Comparison of ENCODE assay signal across 14 mouse cellular contexts in the genomic region with DNA sequence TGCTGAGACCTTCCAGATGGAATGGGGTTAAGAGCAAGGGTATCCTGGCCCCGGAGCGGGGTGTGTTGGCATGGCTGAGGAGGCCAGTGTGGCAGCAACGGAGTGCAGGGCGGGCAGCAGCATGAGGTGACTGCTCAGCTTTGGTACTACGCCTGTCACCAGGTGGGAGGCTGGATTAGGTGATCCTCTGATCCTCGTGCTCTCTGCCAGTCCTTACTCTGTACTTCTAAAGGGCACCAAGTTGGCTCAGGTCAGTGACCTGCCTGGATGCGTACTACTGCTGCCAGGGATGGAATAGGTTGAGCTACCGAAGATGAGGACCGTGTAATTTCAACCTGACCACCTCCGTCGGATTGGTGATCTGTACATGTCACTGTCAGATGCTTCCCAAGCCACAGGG.
DNase-seq lines count a peak whose midpoint lies in the region; ATAC-seq and TF ChIP-seq lines count a peak whose summit lies in the region.
"Had no signal": no experiment of that assay in that cellular context is flagged by ENCODE, and none has a peak within 500 bp of the region (broad histone marks: within the 10 kb centered on the region; RNA-seq: fewer than 3 reads in every experiment).

No protein-coding gene starts in this region.

- no peak overlapping the region for H3ac ChIP-seq in myocyte (ENCODE audit: control insufficient read depth, insufficient read length)

- H3K79me2 ChIP-seq in myocyte (ENCODE audit: control insufficient read depth, insufficient read depth), result no peaks in the 10 kb centered on the region

- H3K4me1 ChIP-seq in kidney, embryonic 16.5 days (ENCODE audit: insufficient read depth, low read length), result peaks cover 47% of the 10 kb centered on the region

- peak; percentile 26 for ATAC-seq in kidney, embryonic 16.5 days (ENCODE audit: low FRiP score, low TSS enrichment)

- 65% methylated on average over 11 of the region's 11 CpGs for WGBS in kidney, embryonic 16.5 days

- H3K27me3 ChIP-seq in kidney, embryonic 16.5 days (ENCODE audit: insufficient read depth, low read length), result no peaks in the 10 kb centered on the region
- no peaks in the 10 kb centered on the region for H3K27me3 ChIP-seq in myocyte (ENCODE audit: control insufficient read depth, insufficient read depth, insufficient read length)
- H3K27me3 ChIP-seq: hindbrain, embryonic 15.5 days; liver, embryonic 15.5 days had no signal

- H3K4me3 ChIP-seq in layer of hippocampus, adult 2 months, result no peak overlapping the region
- H3K4me3 ChIP-seq in kidney, embryonic 16.5 days (ENCODE audit: low read length), result no peak overlapping the region
- no peak overlapping the region for H3K4me3 ChIP-seq in myocyte
- H3K4me3 ChIP-seq: erythroblast, embryonic 14.5 days; hindbrain, embryonic 15.5 days; liver, embryonic 15.5 days had no signal

- 0 out of 2 replicates have a peak overlapping the region, but pooled peaks have one; percentile 7 for H3K9ac ChIP-seq in kidney, embryonic 16.5 days (replicated peaks; ENCODE audit: low read length)
- H3K9ac ChIP-seq: hindbrain, embryonic 15.5 days; liver, embryonic 15.5 days had no signal

- no peak for TF ChIP-seq CTCF in layer of hippocampus, adult 2 months (conservative IDR thresholded peaks at IDR 0.05)

- H3K27ac ChIP-seq in layer of hippocampus, adult 2 months, result peak overlapping the region; percentile 97
- H3K27ac ChIP-seq in kidney, embryonic 16.5 days (ENCODE audit: low read length), result peak overlapping the region; percentile 89
- H3K27ac ChIP-seq: hindbrain, embryonic 15.5 days; liver, embryonic 15.5 days had no signal

- no peaks in the 10 kb centered on the region for H3K9me3 ChIP-seq in kidney, embryonic 16.5 days (ENCODE audit: low read length)
- H3K9me3 ChIP-seq: G1E; hindbrain, embryonic 15.5 days; liver, embryonic 15.5 days had no signal

- H3K4me2 ChIP-seq in kidney, embryonic 16.5 days (replicated peaks; ENCODE audit: low read depth, low read length), result 0 out of 2 replicates have a peak overlapping the region, but pooled peaks have one; percentile 14
- peak overlapping the region; percentile 69 for H3K4me2 ChIP-seq in myocyte (ENCODE audit: low read depth)
- H3K4me2 ChIP-seq: hindbrain, embryonic 15.5 days; liver, embryonic 15.5 days had no signal

- no peak for TF ChIP-seq POLR2A in myocyte (IDR thresholded peaks at IDR 0.05; ENCODE audit: insufficient read length, low read depth)

- H3K36me3 ChIP-seq in kidney, embryonic 16.5 days (ENCODE audit: insufficient read depth, low read length), result no peaks in the 10 kb centered on the region
- no peaks in the 10 kb centered on the region for H3K36me3 ChIP-seq in myocyte (ENCODE audit: control insufficient read depth, insufficient read depth)
- H3K36me3 ChIP-seq: hindbrain, embryonic 15.5 days; liver, embryonic 15.5 days had no signal

- peak; percentile 49 for DNase-seq in cerebellum, adult 9-11 months
- no peak for DNase-seq in cerebellum, postnatal 14 days
- no peak for DNase-seq in layer of hippocampus, adult 2 months (ENCODE audit: low spot score in 2 of 2)
- DNase-seq in layer of hippocampus, adult 11-12 months (ENCODE audit: low spot score), result no peak
- DNase-seq in right cerebral cortex, postnatal 10 days (ENCODE audit: low spot score in 2 of 2), result no peak
- DNase-seq in adrenal gland, adult (ENCODE audit: inconsistent age in 2 of 2, low spot score in 1 of 2), result no peak
- DNase-seq: cerebellum, postnatal 36 days; thymus, adult 2 months had no signal

TF ChIP-seq in myocyte, 11 proteins besides CTCF, POLR2A, EP300 and RAD21:
- TF ChIP-seq E2F4 (IDR thresholded peaks at IDR 0.05; ENCODE audit: insufficient read depth) (no peak), REST (IDR thresholded peaks at IDR 0.05; ENCODE audit: insufficient read depth, insufficient read length) (no peak)
TF ChIP-seq in myocyte: peak in this region for 0.
